Comparison of ENCODE assay signal across 21 mouse cellular contexts in genomic region chr2:128193411-128193810, GRCm38 (mm10).
A peak's percentile ranks its signal among the peaks of the same experiment; 100 is the strongest.
DNase-seq lines count a peak whose midpoint lies in the region; ATAC-seq and TF ChIP-seq lines count a peak whose summit lies in the region.
"Had no signal": no experiment of that assay in that cellular context is flagged by ENCODE, and none has a peak within 500 bp of the region (broad histone marks: within the 10 kb centered on the region; RNA-seq: fewer than 3 reads in every experiment).

No protein-coding gene starts in this region.

- no peak overlapping the region for H3K9ac ChIP-seq in kidney, embryonic 16.5 days (replicated peaks; ENCODE audit: low read length)
- H3K9ac ChIP-seq: embryonic facial prominence, embryonic 15.5 days; heart, embryonic 13.5 days; hindbrain, embryonic 12.5 days had no signal

- H3K4me3 ChIP-seq in kidney, adult 2 months (ENCODE audit: insufficient read depth, low read depth, low read length) = no peak overlapping the region
- no peak overlapping the region for H3K4me3 ChIP-seq in kidney, embryonic 16.5 days (ENCODE audit: low read length)
- no peak overlapping the region for H3K4me3 ChIP-seq in thymus, adult 2 months (ENCODE audit: control insufficient read depth, insufficient read depth, low read length)
- H3K4me3 ChIP-seq: embryonic facial prominence, embryonic 15.5 days; erythroblast, embryonic 14.5 days; forebrain, embryonic 10.5 days; gastrocnemius, adult 2 months; heart, embryonic 13.5 days; hindbrain, embryonic 12.5 days had no signal

- DNase-seq in cerebellum, postnatal 14 days = peak; percentile 16 to 27
- no peak for DNase-seq in cerebellum, adult 11 months
- DNase-seq in kidney, adult 2 months = peak; percentile 88
- DNase-seq in lung, postnatal 14 days = peak; percentile 21
- DNase-seq in lung, adult 18-20 months = no peak
- peak; percentile 82 to 92 for DNase-seq in kidney, postnatal 25 days
- DNase-seq in thymus, adult 2 months = no peak
- DNase-seq: adrenal gland, postnatal 10 days; cerebellum, adult 11-12 months; cerebellum, adult 9-10 months; embryo, embryonic 11 days; gastrocnemius, adult 2 months; gastrocnemius, postnatal 25 days; heart, postnatal 4 days had no signal

- no peaks in the 10 kb centered on the region; the same call in 1 of the 2 replicates for H3K4me1 ChIP-seq in kidney, adult 2 months (ENCODE audit: control insufficient read depth, insufficient read depth, low read length)
- H3K4me1 ChIP-seq in kidney, embryonic 16.5 days (ENCODE audit: insufficient read depth, low read length) = no peaks in the 10 kb centered on the region
- H3K4me1 ChIP-seq in thymus, adult 2 months (replicated peaks; ENCODE audit: control insufficient read depth, insufficient read depth, low read length) = peaks cover 9% of the 10 kb centered on the region
- H3K4me1 ChIP-seq: hindbrain, embryonic 12.5 days had no signal

- TF ChIP-seq CTCF in kidney, adult 2 months (conservative IDR thresholded peaks at IDR 0.05; ENCODE audit: insufficient read depth, insufficient read length, low read depth, low read length) = no peak
- TF ChIP-seq CTCF in thymus, adult 2 months (IDR thresholded peaks at IDR 0.05; ENCODE audit: borderline replicate concordance, control insufficient read depth, extremely low read depth, insufficient read depth, low read length, poor library complexity) = no peak

- no peak overlapping the region for H3K27ac ChIP-seq in kidney, adult 2 months (ENCODE audit: insufficient read depth, low read depth, low read length)
- H3K27ac ChIP-seq in kidney, embryonic 16.5 days (ENCODE audit: low read length) = no peak overlapping the region
- H3K27ac ChIP-seq in thymus, adult 2 months (ENCODE audit: control insufficient read depth, insufficient read depth, low read length) = no peak overlapping the region
- H3K27ac ChIP-seq: embryonic facial prominence, embryonic 15.5 days; forebrain, embryonic 10.5 days; gastrocnemius, adult 2 months; heart, embryonic 13.5 days; hindbrain, embryonic 12.5 days had no signal

- H3K36me3 ChIP-seq in kidney, adult 2 months (ENCODE audit: control insufficient read depth, insufficient read depth, low read length) = no peaks in the 10 kb centered on the region
- H3K36me3 ChIP-seq in kidney, embryonic 16.5 days (ENCODE audit: insufficient read depth, low read length) = no peaks in the 10 kb centered on the region
- no peaks in the 10 kb centered on the region for H3K36me3 ChIP-seq in thymus, adult 2 months (ENCODE audit: control insufficient read depth, insufficient read depth, low read length)
- H3K36me3 ChIP-seq: embryonic facial prominence, embryonic 15.5 days; forebrain, embryonic 10.5 days; heart, embryonic 13.5 days; hindbrain, embryonic 12.5 days had no signal

- H3K9me3 ChIP-seq in kidney, embryonic 16.5 days (ENCODE audit: low read length) = no peaks in the 10 kb centered on the region
- H3K9me3 ChIP-seq: embryonic facial prominence, embryonic 15.5 days; forebrain, embryonic 10.5 days; heart, embryonic 13.5 days; hindbrain, embryonic 12.5 days had no signal

- H3K27me3 ChIP-seq in kidney, adult 2 months (replicated peaks; ENCODE audit: control insufficient read depth, insufficient read depth, low read length) = no peaks in the 10 kb centered on the region
- H3K27me3 ChIP-seq in kidney, embryonic 16.5 days (ENCODE audit: insufficient read depth, low read length) = no peaks in the 10 kb centered on the region
- no peaks in the 10 kb centered on the region for H3K27me3 ChIP-seq in thymus, adult 2 months (ENCODE audit: control insufficient read depth, insufficient read depth, low read length)
- H3K27me3 ChIP-seq: embryonic facial prominence, embryonic 15.5 days; hindbrain, embryonic 12.5 days had no signal

- no peak for ATAC-seq in kidney, embryonic 16.5 days (ENCODE audit: low FRiP score, low TSS enrichment)
- ATAC-seq: forebrain, embryonic 14.5 days had no signal

- TF ChIP-seq POLR2A in kidney, adult 2 months (IDR thresholded peaks at IDR 0.05; ENCODE audit: low read depth, low read length) = no peak
- TF ChIP-seq POLR2A in thymus, adult 2 months (IDR thresholded peaks at IDR 0.05; ENCODE audit: control insufficient read depth, extremely low read depth, insufficient read depth, low read length, poor library complexity) = no peak

- no peak overlapping the region for H3K4me2 ChIP-seq in kidney, embryonic 16.5 days (replicated peaks; ENCODE audit: low read depth, low read length)
- H3K4me2 ChIP-seq: embryonic facial prominence, embryonic 15.5 days; heart, embryonic 13.5 days; hindbrain, embryonic 12.5 days had no signal

- 39% methylated on average over 4 of the region's 4 CpGs for WGBS in kidney, adult 2 months
- 71% methylated on average over 4 of the region's 4 CpGs for WGBS in kidney, embryonic 16.5 days
- 74% methylated on average over 4 of the region's 4 CpGs for WGBS in thymus, adult 2 months

Comparison
In these comparisons a context has a peak if more than half of its experiments do, and no peak if none do; other contexts are left out.
1. DNase-seq: peak in cerebellum, postnatal 14 days (2 of 2), kidney, adult 2 months (single experiment), lung, postnatal 14 days (single experiment) and kidney, postnatal 25 days (2 of 2); none in cerebellum, adult 11 months (single experiment), lung, adult 18-20 months (0 of 2) and thymus, adult 2 months (single experiment).